Mouse (Mus musculus): ENCODE data around the gene Samd8.

Samd8 gene

DNA sequence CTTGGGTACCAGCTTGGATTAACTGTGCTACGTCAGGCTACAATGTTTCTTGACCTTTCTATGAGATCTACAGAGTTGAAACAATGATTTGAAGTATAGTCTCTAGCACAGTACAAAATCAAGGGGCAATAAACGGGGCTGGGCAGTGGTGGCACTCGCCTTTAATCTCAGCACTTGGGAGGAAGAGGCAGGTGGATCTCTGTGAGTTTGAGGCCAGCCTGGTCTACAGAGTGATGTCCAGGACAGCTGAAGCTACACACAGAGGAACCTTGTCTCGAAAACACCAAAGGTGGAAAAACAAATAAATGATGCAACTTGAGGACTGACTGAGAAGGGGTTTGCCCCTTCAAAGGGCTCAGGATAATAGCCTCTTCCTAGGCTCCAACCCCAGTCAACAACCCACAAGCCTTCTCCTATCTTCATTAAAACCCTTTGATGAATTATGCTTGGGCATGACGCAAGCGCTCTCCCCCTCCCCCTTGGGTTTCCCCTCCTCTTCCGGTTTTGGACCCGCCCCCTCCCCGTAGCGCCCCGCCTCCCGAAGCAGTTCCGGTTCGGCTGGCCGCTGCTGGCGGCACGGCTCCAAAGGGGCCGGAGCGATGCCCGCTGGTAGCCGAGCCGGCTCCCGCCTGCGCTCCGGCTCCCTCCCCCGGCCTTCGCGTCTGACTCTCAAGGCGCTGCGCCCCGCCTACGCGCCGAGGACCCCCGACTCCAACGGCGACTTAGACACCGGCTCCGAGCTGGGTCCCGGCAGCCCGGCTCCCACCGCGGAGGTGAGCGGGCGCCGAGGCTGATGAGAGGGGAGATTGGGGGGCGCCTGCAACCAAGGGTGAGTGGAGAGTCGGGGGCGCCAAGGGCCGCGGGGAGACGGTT, at the start of gene Samd8:
TSS of gene Samd8 (plus strand) at position 524 of the 873 bp plus-strand sequence.
- DNase-seq, result peak; percentile 93

DNA sequence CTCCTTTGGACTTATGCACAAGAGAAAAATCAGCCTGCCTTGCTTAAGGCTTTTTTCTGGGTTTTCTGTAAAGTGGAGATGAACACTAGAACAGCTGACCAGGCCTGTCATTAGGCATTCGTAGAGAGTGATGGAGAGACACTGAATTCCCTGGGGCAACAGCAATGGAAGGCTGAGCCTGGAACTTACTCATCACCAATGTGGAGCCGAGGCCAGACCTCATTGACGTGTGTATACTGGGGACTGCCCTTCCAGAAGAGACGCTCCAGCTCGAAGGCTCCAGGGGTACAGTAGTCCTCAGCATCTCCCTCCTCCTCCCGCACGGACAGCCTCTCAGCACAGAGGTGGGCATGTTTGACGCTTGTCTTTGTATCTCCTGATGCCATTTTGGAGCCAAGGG, 47.6 kb upstream of the Samd8 start:
- DNase-seq, result no peak

DNA sequence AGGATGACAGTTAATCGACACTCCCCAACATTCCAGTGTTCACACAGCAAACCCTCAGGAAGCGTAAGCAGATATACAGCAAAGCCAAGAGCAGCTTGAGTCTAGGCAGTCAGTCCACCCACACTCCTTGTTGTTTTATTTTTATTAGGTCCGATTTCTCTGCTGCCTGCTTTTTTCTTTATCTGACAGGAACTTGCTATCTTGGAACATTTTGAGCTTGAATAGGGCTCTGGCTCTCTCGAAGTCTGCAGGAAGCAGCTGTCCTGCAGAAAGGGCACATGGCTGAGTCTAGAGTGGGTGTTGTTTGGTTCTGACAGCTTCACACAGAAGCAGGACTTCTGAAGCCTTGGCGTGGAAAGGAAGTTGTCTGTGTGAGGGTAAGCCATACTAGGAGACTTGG, 47.1 kb upstream of the Samd8 start:
- DNase-seq, result no peak

DNA sequence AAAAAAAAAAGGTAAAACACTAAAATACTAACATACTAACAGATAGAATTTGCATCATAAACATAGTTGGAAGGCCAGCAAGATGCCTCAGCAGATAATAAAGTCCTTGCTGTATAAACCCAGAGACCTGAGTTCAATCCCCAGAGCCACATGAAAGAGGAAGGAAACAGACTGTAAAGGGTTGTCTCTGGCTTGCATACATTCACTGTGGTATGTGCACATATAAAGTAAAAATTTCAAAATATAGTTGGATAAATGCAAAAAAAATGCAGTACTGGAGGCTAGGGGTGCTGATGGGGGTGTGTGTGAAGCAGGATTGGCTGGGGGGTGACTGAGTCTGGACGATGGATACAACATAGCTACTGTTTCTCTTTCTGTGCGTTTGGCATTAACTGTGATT, 44.9 kb upstream of the Samd8 start:
- no peak for DNase-seq

DNA sequence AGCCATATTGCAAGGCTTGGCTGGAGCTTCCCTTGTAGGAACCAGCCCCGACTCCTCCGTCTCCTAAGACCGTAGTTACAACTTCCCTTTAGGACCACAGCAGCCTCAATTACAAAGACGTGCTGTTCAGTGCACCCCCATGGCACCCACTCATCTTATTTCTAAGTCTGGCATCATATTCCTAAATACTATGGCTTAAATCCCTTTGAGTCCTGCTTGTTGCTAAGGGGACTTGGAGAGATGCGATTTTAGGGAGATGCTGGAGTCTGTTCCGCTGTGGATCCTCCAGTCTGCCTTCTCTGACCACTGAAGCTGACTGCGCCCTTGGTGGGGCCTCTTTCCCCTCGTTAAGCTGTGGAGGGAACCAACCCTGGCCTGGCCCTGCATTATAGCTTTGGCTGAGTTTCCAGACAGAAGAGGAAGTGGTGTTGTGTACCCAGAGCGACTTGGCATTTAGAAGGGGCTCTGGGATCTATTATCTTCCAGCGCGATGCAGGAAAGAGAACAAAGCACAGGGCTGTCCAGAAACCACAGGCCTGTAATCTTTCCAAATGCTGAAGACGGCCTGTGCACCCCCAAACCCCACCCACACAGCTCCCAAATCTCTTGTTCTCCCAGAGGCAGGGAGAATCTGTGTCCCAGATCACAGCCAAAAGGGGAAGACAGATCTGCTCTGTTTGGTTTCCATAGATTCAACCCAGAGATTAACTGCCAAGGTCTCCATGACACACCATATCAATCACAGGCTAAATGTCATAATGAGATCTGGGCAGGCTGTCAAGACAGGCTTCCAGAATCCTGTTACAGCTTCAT, 43.4 kb upstream of the Samd8 start:
- DNase-seq, result no peak

DNA sequence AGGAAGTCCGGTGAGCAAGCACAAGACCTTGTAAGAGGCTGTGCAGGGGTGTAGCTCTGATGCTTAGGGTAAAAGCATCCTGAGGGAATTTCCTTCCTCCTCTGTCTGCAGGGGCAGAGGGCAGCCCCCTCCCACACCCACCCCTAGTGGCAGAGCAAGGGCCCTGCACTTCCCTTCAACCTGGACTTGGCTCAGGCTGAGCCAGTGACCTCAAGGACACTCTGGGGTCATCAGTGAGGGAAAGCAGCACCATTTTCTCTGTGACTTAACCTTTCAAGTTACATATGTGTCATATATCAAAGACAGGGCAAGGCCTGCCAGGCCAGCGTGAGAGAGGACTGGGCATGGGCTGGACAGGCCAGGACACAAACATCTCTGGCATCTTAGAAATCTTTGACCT, 40.8 kb upstream of the Samd8 start:
- DNase-seq, result no peak

DNA sequence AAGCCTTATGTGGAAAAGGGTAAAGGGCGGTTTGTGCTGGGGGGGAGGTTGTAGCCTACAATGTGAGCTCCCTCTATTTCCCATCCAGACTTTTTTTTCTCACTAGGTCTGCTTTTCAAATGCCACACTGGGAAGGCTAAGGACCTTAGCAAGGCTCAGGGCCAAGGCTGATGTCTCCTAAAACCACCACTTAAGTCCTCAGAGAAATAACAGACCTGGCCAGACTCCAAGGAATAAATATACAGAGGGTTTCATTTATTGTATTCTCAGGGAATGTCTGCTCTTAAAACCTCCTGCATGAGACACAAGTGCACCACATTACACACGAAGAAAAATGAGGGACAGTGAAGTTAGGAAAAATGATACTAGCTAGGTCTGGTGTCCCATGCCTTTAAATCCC, 39.1 kb upstream of the Samd8 start:
- no peak for DNase-seq

DNA sequence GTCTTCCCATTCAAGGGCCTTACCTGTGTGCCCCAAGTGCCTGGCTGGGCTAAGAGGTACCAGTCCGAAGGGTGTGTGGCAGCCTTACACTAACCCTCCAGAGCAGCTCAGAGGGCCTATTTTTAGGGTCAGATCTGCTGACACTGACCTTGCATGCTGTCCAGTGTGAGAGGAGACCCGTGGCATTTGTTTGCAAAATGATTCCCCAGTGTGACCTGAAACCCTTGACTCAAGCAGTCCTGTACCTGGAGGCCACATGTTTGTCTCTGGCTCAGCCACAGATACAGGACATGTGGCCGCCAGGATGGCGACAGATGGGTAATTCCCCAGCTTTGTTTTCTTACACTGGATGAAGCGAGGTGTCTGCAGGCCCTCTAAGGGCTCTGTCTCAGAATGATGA, 35.8 kb upstream of the Samd8 start, which contains the start of gene Dupd1:
TSS of gene Dupd1 (minus strand) at position 91 of the 400 bp plus-strand sequence.
- DNase-seq, result no peak

DNA sequence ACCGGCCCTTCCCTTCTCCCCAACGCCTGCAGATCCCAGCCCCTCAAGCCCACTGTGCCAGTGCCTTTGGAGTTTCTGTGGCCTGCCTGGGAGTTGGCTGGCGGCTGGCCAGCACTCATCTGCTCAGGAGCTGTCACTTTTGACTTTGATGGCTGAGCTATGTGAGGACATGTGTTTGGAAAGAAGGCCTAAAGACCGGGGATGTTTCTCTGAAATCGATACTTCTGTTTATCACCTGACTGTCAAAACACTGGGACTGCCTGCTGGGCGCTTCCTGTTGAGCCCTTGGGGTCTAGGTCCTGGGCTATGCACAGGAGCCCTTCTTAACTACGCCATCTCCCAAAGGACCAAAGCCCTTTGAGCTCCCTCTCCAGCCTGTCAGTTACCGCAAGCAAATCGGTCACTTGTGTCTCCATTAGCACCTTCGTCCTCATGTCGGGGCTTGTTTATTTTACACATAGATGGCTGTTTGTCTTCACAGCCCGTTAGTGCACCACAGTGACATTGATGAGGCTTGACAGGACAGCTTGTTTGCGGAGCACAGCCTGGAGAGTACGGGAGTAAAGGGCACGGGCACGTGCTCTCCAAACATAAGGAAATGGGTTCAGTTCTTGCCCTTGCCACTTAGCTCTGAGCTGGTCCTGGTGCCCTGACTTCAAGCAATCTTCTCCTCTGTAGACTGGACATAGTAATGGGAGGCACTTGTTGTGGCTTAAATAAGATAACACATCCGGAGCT, 30.5 kb upstream of the Samd8 start:
- peak; percentile 88 for DNase-seq

DNA sequence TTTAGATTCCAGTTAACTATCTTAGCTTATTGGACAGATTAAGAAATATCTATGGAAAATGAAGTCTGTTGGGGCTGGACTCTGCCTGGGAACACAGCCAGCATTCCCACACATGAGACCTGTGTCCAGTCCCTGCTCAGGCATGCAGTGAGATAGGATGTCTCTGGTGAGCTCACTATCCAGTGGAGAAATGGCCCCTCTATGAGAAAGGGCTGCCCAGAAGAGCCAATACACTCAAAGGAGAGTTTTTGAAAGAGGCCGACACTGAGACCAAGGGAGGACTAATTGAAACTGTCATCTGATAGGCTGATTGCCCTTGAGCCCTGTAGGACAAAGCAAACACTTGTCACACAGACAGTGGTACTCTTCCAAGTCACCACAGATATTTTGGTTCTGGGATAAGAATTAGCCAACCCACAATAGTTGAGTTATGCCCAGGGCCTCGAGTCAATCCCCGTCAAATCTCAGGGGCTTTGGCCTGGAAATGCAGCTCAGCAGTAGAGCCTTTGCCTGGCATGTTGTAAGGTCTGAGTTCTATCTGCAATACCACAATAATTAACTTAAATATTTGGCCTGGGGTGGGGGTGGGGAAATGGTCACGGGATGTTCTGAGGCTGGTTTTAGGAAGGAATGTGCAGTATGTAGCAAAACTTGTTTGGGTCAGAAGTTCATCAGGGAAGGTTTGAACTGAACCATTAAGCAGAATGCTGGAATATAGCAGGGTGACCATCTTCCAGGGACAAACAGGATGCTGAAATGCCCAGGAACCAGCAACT, 29.7 kb upstream of the Samd8 start:
- peak; percentile 51 for DNase-seq

DNA sequence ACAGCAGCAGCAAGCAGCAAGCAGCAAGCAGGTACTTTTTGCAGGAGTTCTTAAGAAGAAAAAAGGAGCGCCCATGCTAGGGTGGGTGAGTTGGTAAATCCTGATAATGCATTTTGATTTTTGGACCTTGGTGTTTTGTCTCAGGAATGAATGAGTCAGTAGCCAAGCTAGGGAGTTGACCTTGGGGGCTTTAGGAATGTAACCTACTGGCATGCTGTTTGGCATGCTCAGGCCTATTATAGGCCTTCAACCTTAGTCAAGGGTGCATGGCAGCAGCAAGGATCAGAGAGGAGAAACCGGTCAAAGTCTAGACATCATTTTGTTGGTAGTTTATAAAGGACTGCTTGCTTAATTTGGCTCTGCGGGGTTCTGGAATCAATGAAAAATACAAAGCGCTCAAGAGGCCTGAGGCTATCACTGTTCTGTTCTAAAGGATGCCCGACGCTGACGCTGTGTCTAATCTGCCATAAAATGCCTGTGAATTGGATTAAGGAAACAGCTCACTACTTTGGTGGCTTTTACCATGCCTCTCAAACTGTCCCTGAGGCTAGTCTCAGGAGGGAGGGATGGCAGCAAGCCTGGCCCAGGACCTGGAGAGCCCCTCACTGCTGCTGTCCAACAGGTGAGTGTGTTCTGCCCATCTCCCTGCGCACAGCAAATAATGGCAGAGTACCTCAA, 28.2 kb upstream of the Samd8 start:
- DNase-seq, result peak; percentile 34

DNA sequence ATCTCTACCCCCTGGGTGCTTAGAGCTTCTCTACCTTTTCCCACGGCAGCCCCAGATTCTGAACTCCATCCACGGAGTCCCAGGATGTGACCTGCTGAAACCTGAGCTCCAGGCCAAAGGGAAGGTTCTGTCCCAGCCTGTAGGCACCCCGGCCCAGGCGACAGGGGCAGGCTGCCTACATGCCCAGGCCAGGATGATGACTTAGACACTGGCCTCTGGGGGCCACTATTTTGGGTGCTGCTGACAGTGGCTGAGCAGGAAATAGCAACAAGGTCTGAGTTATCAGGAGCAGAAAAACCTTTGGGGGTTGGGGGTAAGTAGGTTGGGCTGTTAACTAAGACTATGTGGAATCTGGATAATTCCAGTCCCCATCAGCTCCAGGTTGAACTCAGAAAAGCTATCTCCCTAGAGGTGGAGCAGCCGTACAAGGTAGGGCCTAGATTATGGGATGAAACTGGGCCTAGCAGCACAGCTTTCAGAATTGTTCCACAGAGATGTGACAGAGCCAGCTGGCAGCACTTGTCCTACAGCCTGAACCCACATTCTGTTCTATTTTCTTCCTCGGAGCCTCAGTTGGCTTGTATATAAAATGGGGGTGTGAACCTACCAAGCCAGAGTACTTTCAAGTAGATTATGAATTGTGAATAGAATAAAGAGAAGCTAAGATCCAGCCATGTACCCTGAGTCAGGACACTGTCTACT, 21.1 kb upstream of the Samd8 start:
- no peak for DNase-seq

DNA sequence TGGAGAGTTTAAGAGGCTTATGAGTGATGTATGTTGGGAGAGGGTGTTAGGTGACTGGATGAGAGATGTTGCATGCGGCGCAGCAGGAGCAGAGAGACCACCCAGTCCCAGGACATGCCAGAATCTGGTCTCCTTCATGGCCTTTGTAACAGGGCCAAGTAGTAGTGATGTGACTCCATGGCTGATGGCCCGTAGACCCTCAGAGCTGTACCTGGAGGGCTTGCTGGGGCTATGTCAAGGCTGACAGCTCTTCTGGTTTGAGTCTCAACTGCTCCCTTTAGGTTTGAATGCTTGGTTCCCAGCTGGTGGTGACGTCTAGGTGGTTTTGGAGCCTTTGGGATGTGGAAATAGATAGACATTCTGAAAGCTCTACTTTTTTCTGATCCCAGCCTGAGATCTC, 20.4 kb upstream of the Samd8 start:
- DNase-seq, result no peak

DNA sequence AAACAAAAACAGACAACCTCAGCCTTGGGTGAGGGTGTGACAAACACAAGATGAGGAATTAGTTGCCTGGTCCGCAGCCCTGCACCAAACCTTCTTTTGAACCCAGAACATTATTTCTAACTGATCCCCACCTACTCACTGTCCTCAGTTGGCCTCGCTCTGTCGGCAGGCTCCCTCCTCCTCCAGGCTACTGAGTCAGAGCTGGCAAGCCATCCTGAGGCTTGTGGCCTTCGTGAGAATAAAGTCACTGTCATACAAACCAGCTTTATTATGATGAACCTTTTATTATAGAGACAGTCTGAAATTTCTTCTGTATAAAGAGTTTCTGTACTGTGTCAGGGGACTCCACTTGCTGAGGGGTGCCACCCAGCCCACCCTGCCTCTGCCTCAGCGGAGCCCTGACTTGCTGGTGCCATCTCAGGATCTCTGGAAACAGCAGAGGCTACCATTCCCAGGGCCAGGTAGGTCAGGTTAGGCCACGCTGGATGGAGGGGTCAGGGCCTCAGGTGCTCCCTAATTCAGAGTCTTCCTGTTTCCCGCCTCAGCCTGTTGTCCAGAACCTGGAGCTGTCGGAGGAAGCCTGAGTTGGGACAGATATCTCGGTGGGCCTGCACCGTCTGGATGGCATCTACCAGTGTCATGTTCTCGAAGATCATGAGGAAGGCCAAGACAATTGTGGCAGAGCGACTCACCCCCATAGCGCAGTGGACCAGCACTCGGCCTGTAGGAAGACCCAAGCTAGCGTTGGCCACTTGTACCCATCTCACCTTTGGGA, 17.0 kb upstream of the Samd8 start:
- DNase-seq, result no peak

DNA sequence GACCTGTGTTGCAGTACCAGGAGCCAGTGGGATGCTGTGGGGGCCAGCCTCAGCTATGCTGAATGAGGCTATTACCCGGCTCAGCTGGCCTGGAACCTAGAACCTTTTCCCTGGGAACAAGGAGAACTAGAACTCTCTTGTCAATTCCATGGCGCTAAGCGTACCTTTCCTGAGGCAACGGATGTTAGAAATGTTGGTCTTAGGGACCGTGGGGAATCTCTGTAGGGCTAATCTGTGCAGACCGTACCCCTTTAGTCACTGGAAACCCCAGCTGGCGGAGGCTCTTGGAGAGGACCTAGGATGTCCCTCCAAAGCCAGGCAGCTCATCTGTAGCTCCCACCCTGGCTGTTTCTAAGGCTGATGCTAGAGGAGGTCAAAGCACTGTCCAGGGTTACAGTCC, 10.0 kb upstream of the Samd8 start:
- no peak for DNase-seq

DNA sequence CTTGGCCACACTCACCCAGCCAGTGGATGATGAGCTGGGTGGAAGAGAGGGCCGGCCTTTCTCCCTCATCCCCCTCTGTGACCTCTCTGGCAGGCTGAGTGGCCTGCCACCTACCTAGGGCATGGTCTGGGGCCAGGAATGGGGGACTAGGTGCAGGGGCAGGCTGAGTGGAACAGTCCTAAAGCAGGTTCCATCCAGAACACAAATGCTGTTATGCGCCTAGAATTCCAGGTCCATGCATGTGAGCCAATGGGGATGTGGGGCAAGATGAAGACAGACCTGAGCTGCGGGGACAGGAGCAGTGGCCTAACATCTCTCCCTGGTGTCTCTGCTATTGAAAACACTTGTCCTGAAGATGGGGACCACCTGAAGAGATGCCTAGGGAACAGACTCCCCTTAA, 9.0 kb upstream of the Samd8 start:
- DNase-seq, result no peak

DNA sequence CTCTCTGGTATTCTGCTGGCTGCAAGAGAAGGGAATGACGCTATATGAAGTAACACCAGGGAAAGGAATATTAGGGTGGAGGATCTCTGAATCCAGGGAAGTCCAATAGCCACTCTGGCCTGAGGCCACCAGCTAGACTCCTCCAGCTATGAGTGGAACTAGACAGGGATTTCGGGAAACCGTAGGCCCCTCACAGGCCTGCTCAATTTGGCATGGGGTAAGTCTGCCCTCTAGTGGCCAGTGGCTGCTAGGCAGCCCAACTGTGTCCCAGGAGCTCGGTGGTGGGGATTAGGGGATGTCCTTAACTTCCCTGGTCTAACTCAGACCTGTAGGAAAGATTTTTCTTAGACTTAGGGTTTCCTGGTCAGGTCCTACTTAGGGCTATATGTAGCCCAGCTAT, 8.5 kb upstream of the Samd8 start:
- DNase-seq, result peak; percentile 86

DNA sequence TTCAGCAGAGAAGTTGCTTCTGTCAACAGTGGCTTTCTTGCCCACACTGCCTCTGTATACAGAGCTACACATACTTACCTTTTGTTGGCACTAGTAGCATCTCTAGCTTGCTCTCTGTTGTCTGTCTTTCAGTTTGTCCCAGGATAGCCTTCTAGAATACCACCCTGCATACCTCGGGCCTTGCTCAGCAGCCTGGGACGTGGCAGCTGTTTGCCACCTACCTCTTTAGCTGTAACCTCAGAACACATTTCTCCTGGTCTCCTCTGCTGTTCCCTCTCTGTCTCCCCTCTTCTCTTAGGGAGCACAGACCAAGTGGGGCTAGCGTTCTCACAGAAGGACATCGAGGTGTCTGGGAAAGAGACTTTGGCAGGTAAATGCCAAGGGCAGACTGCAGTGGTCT, 7.9 kb upstream of the Samd8 start:
- no peak for DNase-seq

DNA sequence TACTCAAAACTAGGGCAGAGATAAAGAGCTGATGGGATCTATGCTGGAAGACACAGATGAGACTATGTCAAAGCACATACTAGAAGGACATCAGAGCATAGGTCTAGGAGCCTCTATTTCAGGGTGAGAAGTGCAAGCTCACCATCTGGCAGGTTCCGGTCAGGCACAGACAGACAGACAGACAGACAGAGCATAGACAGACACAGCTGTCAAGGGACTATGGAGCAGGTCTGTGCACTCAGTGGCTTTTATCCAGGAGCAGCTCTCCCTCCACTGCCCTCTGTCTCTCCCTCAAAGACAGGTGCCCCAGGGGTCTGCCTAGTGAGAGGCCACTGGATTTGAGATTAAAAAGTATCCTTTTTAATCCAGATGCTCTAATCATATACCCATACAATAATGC, 6.2 kb upstream of the Samd8 start:
- DNase-seq, result peak; percentile 30

DNA sequence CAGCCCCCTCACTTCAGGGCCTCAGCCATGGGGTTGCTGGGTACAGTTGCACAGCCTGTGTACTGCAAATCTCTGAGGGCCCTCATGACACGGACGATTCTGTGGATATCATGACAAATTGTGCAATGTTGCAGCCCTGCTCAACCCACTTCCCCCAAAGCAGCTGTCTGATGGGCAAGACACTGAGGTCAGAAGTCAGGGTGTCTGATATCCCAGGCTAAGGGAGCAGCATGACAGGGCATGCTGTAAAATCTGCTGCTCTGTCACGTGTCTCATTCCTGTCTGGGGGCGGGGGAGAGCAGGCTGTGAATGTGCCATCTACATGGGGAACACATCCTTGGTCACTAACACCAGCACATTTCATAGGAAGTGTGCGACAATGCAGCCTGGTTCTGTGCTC, 5.2 kb upstream of the Samd8 start:
- no peak for DNase-seq

DNA sequence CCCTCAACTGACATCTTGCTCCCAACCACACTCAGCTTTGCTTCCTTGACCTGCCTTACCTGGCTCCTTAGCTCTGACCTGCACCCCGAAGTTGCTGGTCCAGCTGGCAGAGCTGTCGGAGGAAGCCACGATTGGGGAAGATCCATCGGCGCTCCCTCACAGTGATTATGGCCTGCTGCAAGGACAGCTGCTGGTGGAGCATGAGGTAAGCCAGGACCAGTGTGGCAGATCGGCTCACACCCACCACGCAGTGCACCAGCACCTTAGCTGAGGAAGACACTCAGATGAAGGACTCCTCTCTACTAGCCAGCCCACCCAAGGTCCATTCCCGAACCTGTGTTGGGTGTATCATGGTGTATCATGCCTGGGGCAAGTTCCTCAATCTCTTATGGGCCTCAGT, 4.1 kb upstream of the Samd8 start:
- no peak for DNase-seq
